Mouse (Mus musculus) embryonic fibroblast, embryonic 13.5 days (primary cell): ENCODE measurements around the gene Lpcat2.

Experiments used
- CTCF ChIP-seq: IDR thresholded peaks from 2 replicates; pipeline ENCODE4 v1.5.1; 2011; ENCODE audit warnings: mild to moderate bottlenecking, control low read depth, low read length, moderate library complexity, borderline replicate concordance; ENCODE audit not compliant: insufficient read depth
- POLR2A ChIP-seq: IDR thresholded peaks from 2 replicates; pipeline ENCODE4 v1.6.1; 2011; ENCODE audit warnings: low read depth, mild to moderate bottlenecking, control low read depth, low read length, moderate library complexity

GRCm38 (mm10) chr8:92872063-92872759, 17.1 kb downstream of the Lpcat2 start:
- TF ChIP-seq CTCF (no peak), POLR2A (no peak)
